Mouse (Mus musculus): ENCODE data around the gene Cmss1.

The Cmss1 gene

GRCm38 (mm10) chr16:57560185-57560584 is 46.5 kb downstream of the Cmss1 start:
- in situ Hi-C loops (cut with MboI, MseI), result no loop called here

- in situ Hi-C loops (cut with MboI, MseI), result no loop called here
Observed at GRCm38 (mm10) chr16:57558258-57558657, 48.4 kb downstream of the Cmss1 start.

GRCm38 (mm10) chr16:57556244-57556643 is 50.4 kb downstream of the Cmss1 start:
- in situ Hi-C loops (cut with MboI, MseI), result no loop called here

GRCm38 (mm10) chr16:57555667-57556066 is 51.0 kb downstream of the Cmss1 start:
- in situ Hi-C loops (cut with MboI, MseI), result no loop called here

DNA sequence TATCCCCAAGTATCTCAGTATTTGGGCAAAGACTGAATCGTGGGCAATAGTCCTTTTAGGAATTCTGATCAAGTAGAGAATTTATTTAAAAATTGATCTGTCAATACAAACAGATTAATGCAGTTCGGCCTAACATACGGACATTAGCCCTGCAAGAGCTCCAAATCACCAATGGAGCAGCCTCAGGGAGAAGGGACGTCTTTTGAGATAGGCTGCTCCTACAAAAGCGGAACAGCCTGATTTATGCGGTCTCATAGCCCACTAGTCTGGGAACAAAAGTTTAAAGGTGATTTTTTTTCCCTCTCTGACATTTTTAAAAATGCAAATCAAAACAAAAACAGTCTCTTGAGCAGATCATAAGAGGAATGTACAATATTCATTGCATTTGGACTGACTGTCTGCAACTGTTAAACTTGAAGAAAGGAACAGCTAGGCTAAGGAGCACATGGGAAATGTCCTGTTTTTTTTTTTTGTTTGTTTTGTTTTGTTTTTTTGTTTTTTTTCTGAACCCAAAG is 51.7 kb downstream of the Cmss1 start:
- in situ Hi-C loops (cut with MboI, MseI), result no loop called here

DNA sequence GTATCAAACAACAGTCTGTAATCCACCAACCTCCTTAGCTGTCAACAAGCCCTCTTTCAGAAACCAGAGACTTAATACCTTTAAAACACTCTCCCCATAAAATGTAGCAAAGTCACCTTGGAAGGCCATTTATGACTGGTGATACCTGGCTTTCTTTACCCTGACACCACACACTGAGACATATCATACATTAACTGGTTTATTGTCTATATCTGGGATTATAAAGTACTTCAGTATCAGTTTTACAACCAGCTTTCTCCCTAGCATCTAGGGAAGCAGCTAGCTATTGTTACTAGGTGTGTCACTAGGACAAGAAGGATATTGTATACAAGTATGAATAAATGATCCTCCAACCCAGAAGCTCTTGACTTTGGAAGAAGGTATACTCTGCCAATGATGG is 53.4 kb downstream of the Cmss1 start:
- in situ Hi-C loops (cut with MboI, MseI), result no loop called here

- in situ Hi-C loops (cut with MboI, MseI), result no loop called here
Observed at GRCm38 (mm10) chr16:57552709-57553108, 54.0 kb downstream of the Cmss1 start.

DNA sequence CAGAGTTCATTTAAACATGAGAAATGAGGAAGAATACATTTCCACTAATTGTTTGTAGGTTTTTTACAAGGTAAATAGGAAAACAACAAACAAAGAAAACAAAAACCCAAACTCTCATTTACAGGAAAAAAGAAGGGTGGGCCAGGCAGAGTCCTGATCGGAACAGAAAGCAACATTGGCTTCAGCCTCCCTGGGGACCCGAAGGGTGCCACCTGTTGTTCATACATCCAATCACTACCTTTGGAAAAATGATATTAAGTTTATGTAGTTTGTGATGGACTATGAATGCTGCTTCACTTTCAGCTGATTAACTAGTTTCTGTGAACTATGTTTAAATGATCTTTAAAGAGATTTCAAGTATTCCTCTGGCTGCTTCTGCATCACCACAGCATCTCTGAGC is 55.0 kb downstream of the Cmss1 start:
- in situ Hi-C loops (cut with MboI, MseI), result no loop called here

DNA sequence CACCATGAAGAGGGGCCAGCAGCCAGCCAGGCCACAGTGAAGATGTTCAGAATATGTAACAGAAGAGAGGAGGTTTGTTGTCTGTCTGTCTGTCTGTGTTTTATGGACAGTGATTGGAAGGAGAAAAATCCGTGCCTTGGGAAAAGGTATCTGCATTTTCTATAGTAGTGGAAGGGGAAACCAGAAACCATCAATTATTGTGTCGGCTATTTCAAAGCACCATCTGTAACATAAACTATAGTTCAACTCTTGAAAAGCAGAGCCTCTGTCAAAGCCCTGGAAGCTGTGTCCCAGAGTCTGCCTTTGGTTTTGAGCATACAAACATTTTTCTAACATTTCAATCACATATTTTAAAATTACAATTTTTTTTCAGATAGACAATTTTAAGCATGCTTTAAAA is 55.8 kb downstream of the Cmss1 start:
- in situ Hi-C loops (cut with MboI, MseI), result no loop called here

GRCm38 (mm10) chr16:57550088-57550487 is 56.6 kb downstream of the Cmss1 start:
- in situ Hi-C loops (cut with MboI, MseI), result no loop called here

DNA sequence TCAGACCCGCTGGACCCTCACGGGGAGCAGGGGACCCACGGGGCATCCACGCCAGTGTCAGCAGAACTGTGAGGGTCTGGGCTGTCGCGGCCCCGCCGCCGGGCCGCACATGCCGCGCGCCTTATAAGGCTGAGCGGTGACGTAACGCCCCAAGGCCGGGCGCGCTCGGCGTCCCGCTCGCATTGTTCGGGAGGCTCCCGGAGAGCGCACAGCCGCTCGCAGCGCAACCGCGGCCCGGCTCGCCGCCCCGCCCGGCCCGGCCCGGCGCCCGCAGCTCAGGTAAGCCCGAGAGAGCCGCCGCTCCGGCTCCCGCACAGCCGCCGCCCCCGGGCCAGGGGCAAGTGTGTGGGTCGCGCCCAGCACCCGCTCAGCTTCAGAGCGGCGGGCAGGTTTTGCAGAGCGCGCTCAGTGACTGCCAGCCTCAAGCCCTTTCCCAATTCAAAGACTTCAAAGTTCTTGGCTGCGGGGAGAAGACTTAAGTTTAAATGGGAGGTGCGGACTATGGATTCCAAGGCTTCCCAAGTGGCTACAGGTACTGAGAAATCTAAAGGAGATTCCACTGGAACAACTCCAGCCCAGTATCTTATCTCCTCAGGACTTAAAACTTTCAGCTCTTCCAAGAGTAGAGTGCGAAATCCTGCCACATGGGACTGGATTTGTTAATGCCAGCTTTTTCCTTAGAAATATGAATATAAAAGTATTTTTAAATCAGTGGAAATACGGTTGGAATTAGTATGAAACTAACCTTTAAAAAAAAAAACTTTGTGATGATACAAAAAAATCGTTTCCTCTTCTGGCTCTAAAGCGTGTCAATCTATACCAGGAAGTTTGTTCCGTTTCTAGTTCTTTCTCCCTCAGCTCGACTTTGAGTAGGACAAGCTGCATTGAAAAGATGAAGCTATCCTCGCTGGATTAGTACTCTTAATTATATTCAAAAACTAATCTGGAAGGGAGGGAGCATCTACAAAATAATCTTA is 57.3 kb downstream of the Cmss1 start:
- in situ Hi-C loops (cut with MboI, MseI), result no loop called here

- in situ Hi-C loops (cut with MboI, MseI), result no loop called here
Observed at GRCm38 (mm10) chr16:57548608-57549007, 58.1 kb downstream of the Cmss1 start.

GRCm38 (mm10) chr16:57546355-57546754 is 60.3 kb downstream of the Cmss1 start:
- in situ Hi-C loops (cut with MboI, MseI), result no loop called here

DNA sequence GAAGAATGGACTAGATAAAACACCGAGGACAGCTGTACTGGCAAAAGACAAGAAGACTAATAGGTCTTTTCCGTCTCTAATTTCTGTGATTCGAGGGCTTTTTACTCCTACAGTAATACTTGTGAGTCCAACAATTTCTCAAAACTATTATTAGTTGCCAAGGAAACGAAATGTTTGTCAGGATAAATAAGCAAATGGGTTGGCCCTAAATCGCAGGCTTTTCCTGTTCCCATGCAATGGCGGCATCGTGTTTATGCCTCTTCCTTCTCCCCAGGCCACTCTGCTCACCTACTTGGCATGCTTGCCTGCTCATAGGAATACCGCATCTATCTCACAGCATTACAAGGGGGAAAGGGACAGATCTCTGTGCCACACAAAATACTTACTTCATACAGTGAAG is 62.2 kb downstream of the Cmss1 start:
- in situ Hi-C loops (cut with MboI, MseI), result no loop called here

DNA sequence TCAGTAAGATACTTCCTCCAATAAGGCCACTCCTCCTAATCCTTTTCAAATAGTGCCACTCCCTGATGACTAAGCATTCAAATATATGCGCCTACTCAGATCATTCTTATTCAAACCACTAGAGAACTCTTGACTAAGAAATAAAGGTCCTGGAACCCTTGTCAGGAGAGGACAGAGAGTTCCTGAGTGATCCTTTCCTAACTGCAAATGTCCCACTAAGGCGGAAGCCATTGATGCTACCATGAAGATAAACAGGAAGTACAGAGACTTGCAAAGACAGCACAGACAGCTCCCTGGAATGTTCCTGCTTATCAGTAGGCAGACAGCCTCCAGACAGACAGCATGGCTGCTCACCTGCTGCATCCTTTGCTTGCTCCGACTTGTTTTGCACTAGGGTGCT is 63.4 kb downstream of the Cmss1 start:
- in situ Hi-C loops (cut with MboI, MseI), result no loop called here

- in situ Hi-C loops (cut with MboI, MseI), result no loop called here
Observed at GRCm38 (mm10) chr16:57536511-57536910, 70.2 kb downstream of the Cmss1 start.

- in situ Hi-C loops (cut with MboI, MseI), result no loop called here
Observed at GRCm38 (mm10) chr16:57534811-57535210, 71.9 kb downstream of the Cmss1 start.

- in situ Hi-C loops (cut with MboI, MseI), result no loop called here
Observed at GRCm38 (mm10) chr16:57534365-57534764, 72.3 kb downstream of the Cmss1 start.

DNA sequence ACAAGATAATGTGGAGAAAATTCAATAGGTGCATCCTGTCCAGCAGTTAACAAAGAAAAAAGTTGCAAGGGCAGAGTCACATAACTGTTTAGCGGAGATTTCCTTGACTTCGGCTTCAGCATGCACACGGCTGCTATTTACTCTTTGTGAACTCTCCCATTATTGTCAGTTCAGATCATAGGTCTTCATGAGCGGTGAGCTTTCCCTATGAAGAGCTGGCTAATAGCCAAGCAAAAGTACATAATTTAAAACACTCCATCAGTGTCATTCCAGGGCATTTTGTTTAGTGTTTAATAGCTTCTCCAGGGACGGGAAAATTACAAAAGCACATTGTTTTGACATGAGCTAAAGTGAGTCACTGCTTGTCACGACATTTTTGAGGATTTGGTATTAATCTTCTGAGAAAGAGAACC is 74.6 kb downstream of the Cmss1 start:
- in situ Hi-C loops (cut with MboI, MseI), result no loop called here

DNA sequence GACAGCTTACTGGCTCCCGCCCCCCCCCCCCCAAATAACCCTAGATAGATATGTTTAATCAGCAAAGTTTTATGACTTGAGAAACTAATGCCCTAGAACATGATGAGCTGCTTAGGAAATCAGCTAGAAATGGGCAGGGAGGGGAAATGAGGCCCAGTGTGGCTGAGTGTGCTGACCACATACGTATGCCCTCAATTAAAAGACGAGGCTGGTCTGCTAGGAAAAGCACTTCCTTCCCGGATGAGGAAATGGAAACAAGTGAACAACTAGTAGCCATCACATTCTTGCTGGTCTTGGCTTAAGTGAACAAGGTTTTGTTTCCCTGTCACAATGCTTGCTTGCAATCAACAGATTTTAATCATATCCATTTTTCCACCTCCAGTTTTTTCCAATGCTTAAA is 76.1 kb downstream of the Cmss1 start:
- in situ Hi-C loops (cut with MboI, MseI), result no loop called here

GRCm38 (mm10) chr16:57528457-57528856 is 78.2 kb downstream of the Cmss1 start:
- in situ Hi-C loops (cut with MboI, MseI), result no loop called here

DNA sequence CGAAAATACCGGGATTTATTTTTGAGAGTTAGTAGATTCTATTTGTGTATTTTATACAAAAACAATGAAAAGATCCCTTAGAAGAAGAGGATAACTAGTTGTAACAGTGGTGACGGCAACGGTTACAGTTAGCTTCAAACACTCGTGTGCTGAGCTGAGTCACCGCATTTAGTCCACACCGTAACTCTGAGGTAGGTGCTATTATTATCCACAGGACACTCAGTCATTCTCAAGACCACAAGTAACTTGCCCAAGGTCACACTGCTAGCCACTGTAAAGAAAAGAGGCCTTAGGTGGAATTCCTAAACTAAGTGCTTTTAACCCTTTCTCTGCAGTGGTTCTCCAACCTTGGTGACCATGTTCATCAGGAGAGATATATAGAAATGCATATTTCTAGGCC is 79.8 kb downstream of the Cmss1 start:
- in situ Hi-C loops (cut with MboI, MseI), result no loop called here

DNA sequence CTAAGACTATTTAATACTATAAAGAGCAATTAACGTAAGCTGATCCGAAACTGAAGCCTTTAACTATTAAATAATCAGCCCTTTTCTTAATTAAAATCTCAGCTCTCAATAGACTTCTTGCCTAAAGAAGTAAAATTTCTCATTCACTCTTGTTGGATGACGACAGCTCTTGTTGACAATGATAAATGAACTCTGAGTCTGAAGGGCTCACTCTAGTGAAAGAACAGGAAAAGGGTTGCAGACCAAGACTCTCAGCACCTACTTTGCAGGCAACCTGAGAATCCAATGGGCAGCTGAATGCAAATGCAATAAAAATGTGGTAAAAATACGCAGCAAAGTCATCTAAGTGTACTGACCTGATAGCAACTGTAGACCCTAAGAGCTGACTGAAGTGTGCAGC is 81.2 kb downstream of the Cmss1 start:
- in situ Hi-C loops (cut with MboI, MseI), result no loop called here
